Mouse (Mus musculus): ENCODE results near the gene Prr14. TPM values are rescaled to one million over a fixed set of nuclear protein-coding genes. Genes with fewer than 3 reads are reported as not detected.
"Not testable (repeated sequence)": the region's sequence is repeated elsewhere in the genome, so short reads cannot be mapped to it uniquely, and the experiment has no call there.

Gene Prr14
- 10 to 100 TPM; 19.3 to 20.9 TPM for total RNA-seq (2021)
- long read RNA-seq, experiment 1, partial matches to known transcripts: 8 of 18 reads
- long read RNA-seq, experiment 1, other reads (novel, unspliced or antisense): 6 of 18 reads
- long read RNA-seq, experiment 2, partial matches to known transcripts: 5 of 13 reads
- long read RNA-seq, experiment 2, other reads (novel, unspliced or antisense): 1 of 13 reads

DNA sequence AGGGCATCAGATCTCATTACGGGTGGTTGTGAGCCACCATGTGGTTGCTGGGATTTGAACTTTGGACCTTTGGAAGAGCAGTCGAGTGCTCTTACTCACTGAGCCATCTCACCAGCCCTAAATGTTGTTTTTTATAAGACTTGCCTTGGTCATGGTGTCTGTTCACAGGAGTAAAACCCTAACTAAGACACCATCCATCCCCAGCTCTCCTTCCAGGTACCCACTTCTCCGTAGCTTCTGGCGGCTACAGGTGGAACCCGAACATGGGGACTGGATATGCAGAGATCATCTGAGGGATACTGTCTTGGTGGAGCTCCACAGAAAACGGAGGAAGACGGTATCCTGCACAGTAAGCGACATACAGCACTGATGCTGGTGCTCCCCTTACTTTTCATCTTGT is at the start of gene Prr14:
Prr14 (plus strand) TSS at position 301 of the 400 bp plus-strand sequence.
- DNase-seq; H3K27ac ChIP-seq; H3K4me3 ChIP-seq; intact Hi-C loops (cut with DNase I): not testable (repeated sequence)

DNA sequence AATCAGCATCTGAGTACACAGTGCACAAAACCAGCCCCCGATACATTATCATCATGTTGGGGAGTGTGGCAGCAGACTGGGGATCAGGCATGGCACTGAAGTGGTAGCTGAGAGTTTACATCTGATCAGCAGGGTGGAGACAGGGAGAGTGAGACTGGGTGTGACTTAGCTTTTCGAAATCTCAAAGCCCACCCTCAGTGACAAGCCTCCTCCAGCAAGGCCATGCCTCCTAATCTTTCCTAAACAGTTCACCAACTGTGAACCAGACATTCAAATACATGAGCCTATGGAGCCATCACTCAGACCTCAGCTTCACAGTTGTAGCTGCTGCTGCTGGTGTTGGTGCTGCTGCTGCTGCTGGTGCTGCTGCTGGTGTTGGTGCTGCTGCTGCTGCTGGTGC is 48.0 kb upstream of the Prr14 start:
- Histone ChIP-seq H3K27ac (no peak overlapping the region), H3K4me3 (no peak overlapping the region)
- intact Hi-C loops (cut with DNase I): loop anchor here (5.0 kb wide), 1 partner anchor 56 kb away; no protein-coding TSS in a partner anchor
- no peak for DNase-seq
- TF ChIP-seq CTCF (IDR thresholded peaks at IDR 0.05): no peak

DNA sequence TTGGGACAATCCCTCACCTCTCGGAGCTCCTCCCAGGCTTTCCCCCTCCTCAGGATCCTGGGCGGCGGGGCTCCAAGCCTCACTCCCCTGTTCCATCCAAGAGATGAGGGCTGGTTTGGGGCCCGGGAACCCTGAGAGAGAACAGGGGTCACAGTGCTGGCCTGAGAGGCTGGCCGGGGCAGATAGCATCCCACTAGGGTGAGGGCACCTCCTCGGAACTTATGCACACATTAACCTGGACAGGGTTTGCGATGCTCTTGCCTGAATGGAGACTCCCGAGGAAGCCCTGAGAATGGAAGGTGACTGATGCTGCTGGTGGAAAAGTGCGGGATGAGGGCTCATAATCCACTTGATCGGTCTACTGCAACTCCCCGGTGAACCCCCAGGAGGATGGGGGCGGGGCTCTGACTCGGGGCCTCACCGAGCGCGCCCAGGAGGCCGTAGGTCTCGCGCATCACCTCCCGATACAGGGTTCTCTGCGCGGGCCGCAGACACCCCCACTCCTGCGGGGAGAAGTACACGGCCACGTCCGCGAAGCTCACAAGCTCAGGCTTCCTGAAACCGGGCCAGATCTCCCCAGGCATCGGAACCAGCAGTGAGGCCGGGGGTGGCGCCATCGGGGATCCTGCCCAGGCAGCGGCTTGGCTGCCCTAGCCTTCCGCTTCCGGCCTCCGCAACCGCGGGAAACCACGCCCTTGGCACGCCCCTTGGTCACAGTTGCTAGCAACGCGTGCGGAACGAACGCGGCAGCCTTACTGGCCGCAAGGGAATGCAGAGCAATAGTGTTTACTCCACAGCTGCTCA is 37.8 kb upstream of the Prr14 start, which contains the start of gene Zfp688:
Zfp688 (minus strand) TSS at position 681 of the 804 bp plus-strand sequence.
- Histone ChIP-seq H3K4me3 (peak within 1 kb of the TSS; percentile 88), H3K27ac (peak within 1 kb of the TSS; percentile 90)
- intact Hi-C loops (cut with DNase I): no loop called here
- DNase-seq: peak; percentile 97
- peak; percentile 14 for TF ChIP-seq CTCF (IDR thresholded peaks at IDR 0.05)

DNA sequence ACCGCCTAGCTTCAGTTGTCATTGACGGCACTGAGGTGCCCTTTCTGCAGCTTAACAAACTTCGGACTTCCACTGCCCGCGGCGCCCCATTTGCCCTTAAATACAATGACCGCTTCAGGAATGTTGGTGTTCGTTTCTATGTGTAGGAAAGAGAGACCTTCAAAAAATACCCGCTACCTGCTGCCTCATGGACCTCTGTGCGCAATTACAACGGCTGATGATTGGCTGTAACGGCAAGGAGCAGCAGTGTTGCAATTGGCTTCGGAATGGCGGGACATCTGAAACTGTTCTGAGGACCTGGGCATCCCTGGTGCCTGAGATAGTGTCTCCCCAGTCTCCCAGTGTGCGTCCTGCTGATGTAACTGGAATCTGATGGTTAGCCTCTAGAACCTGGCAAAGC is 37.2 kb upstream of the Prr14 start:
- intact Hi-C loops (cut with DNase I): no loop called here
- Histone ChIP-seq H3K4me3 (peak overlapping the region; percentile 88), H3K27ac (peak overlapping the region; percentile 90)
- TF ChIP-seq CTCF (IDR thresholded peaks at IDR 0.05): no peak
- DNase-seq: peak; percentile 43

DNA sequence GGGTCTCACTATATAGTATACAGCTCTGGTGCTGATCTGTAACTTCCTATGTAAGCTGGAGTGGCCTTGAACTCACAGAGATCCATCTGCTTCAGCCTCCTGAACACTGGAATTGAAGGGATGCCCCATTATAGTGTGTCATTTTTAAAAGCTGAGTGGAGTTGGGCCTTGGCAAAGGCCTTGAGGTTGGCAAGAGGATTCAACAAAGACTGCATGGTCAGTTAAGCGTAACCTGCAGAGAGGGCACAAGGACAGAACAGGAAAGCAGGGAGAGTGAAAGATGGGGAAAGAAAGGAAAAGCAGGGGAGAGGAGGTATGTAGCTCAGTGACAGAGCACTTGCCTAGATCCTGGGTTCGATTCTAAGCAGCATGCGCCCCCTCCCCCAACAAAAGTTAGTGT is 34.1 kb upstream of the Prr14 start:
- DNase-seq: no peak
- no peak for TF ChIP-seq CTCF (IDR thresholded peaks at IDR 0.05)
- Histone ChIP-seq H3K27ac (no peak overlapping the region), H3K4me3 (no peak overlapping the region)
- intact Hi-C loops (cut with DNase I): no loop called here

DNA sequence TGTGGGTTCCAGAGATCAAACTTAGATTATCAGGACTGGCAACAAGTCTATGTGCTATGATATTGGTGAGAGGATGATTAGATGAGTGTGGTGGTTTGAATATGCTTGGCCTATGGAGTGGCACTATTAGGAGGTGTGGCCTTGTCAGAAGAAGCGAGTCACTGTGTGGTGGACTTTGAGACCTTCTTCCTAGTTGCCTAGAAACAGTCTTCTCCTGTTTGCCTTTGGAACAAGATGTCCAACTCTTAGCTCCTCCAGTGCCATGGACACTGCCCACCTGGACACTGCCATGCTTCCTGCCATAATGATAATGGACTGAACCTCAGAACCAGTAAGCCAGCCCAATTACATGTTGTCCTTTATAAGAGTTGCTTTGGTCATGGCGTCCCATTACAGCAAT is 33.5 kb upstream of the Prr14 start:
- no peak for TF ChIP-seq CTCF (IDR thresholded peaks at IDR 0.05)
- DNase-seq: no peak
- H3K27ac ChIP-seq: no peak overlapping the region
- no peak overlapping the region for H3K4me3 ChIP-seq
- intact Hi-C loops (cut with DNase I): no loop called here

DNA sequence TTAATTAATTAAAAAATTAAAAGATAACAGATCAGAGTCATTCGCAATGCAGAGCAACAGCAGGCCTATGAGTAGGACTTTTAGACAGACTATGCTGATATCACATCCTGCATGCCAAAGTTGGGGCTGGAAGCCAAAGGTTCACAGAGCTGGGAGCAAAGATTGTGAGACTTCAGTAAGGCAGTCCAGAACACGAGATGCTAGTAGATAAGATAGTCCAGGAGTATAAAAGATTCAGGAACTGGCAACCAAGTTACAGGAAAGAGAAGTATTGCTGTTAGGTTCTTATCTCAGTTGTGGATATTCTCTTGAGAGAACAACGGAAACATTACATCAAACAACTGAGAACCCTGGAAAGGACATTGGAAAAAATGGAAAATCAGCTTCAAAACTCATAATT is 33.1 kb upstream of the Prr14 start:
- no peak for DNase-seq
- no peak overlapping the region for H3K4me3 ChIP-seq
- intact Hi-C loops (cut with DNase I): no loop called here
- TF ChIP-seq CTCF (IDR thresholded peaks at IDR 0.05): no peak
- H3K27ac ChIP-seq: no peak overlapping the region

DNA sequence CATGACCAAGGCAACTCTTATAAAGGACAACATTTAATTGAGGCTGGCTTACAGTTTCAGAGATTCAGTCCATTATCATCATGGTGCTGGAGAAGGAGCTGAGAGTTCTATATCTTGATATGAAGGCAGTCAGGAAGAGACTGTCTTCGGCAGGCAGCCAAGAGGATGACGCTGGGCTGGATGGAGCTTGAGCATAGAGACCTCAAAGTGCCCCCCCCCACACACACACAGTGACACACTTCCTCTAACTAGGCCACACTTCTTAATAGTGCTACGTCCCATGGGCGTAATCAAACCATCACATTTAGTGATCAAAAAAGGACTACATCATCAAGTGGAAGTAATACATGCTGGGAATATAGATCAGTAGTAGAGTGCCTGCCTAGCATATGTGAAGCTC is 24.2 kb upstream of the Prr14 start:
- intact Hi-C loops (cut with DNase I): no loop called here
- no peak overlapping the region for H3K4me3 ChIP-seq
- no peak for TF ChIP-seq CTCF (IDR thresholded peaks at IDR 0.05)
- H3K27ac ChIP-seq: no peak overlapping the region
- no peak for DNase-seq

DNA sequence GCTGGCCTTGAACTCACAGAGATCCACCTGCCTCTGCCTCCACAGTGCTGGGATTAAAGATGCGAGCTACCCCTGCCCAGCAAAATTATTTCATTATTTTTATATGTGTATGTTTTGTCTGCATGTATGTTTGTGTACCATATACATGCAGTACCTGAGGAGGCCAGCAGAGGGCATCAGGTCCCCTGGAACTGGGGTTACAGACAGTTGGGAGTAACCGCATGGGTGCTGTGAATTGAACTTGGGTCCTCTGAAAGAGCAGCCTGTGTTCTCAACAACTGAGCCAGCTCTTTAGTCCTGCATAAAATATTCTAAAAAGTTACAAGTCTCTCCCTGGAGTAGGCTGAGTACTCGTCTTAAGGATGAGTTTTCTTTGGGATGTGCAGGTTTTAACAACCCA is 21.7 kb upstream of the Prr14 start:
- peak; percentile 55 for TF ChIP-seq CTCF (IDR thresholded peaks at IDR 0.05)
- no peak overlapping the region for H3K27ac ChIP-seq
- H3K4me3 ChIP-seq: no peak overlapping the region
- DNase-seq: no peak
- intact Hi-C loops (cut with DNase I): no loop called here

DNA sequence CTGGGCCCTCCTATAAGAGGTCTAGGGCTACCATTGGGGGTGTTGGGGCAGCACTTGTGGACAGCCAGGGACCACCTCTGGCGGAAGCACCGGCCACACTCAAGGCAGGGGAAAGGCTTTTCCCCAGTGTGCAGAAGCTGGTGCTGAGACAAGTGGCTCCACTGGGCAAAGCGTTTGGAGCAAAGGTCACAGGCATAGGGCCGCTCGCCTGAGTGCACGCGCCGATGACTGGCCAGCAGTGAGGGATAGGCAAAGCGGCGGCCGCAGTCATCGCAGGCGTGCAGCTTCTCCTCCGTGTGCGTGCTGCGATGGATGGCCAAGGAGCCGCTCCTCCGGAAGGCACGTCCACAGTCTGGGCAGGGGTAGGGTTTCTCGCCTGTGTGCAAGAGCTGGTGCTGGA is 15.4 kb upstream of the Prr14 start:
- intact Hi-C loops (cut with DNase I): no loop called here
- DNase-seq: no peak
- no peak for TF ChIP-seq CTCF (IDR thresholded peaks at IDR 0.05)
- H3K27ac ChIP-seq: no peak overlapping the region
- no peak overlapping the region for H3K4me3 ChIP-seq

DNA sequence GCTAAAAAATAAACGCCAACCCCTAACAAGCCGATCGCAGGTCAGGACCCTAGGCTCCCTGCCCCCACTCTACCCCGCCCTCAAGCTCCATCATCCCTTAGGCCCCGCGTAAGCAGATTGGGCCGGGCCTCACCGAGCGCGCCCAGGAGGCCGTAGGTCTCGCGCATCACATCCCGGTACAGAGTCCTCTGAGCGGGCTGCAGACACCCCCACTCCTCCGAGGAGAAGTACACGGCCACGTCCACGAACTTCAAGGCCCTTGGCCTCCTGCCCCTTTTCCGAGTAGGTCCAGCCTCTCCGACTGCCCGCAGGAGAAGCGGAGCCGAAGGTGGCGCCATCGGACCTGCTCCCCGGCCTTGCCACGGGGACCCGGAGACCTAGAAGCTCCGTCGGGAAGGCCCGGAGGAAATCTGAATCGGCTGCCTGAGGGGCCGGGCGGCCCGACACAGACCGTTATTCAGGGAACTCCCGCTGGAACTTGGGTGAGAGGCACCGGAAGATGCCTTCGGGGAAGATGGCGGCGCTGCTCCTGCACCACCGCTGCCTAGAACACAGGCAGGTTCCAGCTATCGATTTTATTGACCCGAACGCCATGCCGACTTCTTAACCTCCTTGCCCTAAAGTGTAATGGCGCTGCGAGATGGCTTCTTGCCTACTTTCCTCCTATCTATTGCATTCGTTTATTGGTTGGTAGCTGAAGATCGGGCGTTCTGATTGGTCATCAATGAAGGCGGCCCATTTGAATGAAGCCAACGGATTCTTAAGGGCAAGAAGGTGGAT is 10.7 kb upstream of the Prr14 start, which contains the start of gene Zfp689:
Zfp689 (minus strand) TSS at position 638 of the 780 bp plus-strand sequence.
- peak; percentile 21; the same call in 1 of the 2 replicates for TF ChIP-seq CTCF (IDR thresholded peaks at IDR 0.05)
- peak within 1 kb of the TSS; percentile 84 for H3K4me3 ChIP-seq
- DNase-seq: peak; percentile 94
- intact Hi-C loops (cut with DNase I): loop anchor here (5.0 kb wide), 1 partner anchor 41 kb away; the partner anchor contains the start of gene Zfp764
- H3K27ac ChIP-seq: peak within 1 kb of the TSS; percentile 92

DNA sequence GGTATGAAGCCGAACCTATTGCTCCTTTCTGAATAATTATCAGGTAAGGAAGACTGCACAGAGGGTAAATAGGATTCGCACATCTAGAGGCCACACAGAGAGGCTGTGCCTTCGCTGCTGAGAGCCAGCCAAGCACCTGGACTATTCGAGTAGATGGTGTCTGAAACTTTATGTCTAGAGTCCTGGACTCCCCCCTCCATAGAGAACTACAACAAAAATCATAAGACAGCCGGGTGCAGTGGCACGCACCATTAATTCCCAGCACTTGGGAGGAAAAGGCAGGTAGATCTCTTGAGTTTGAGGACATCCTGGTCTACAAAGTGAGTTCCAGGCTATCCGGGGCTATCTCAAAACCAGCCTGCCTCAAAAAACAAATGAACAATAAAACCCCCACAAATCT is 9.4 kb upstream of the Prr14 start:
- Histone ChIP-seq H3K27ac (no peak overlapping the region), H3K4me3 (peak overlapping the region; percentile 84)
- no peak for DNase-seq
- TF ChIP-seq CTCF (IDR thresholded peaks at IDR 0.05): no peak
- intact Hi-C loops (cut with DNase I): loop anchor here (5.0 kb wide), 1 partner anchor 43 kb away; the partner anchor contains the start of gene Zfp764

DNA sequence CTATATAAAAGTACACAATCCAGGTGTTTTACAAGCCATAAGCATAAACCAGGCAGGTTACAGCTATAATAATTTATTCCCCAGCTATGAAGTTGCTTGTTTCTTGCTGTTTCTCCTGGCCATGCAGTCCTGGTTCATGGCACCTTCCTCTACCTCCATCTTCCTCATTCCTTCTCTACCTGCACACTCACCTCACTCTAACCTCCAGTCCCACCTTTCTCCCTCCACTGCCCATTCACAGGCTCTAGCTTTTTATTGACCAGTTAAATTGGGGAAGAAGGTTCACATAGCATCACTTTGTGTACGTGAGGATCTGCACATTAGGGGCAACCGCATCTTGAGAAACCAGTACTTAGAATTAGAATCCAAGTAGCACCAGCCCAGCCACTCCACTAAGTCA is 6.4 kb upstream of the Prr14 start:
- Histone ChIP-seq H3K4me3 (no peak overlapping the region), H3K27ac (no peak overlapping the region)
- intact Hi-C loops (cut with DNase I): no loop called here
- no peak for TF ChIP-seq CTCF (IDR thresholded peaks at IDR 0.05)
- no peak for DNase-seq
